Mouse (Mus musculus) myocyte (in vitro differentiated cells): ENCODE measurements at regions not wholly inside any gene's neighbourhood (a gene's known extent, or its start where the extent isn't known, plus 50 kb on each side); places are given as distances from the start of the nearest gene placed in this dataset.

Source experiments
- POLR2A ChIP-seq: IDR thresholded peaks from one replicate; pipeline ENCODE4 v1.6.1; 2011; ENCODE audit warnings: low read depth, mild to moderate bottlenecking, control low read depth, moderate library complexity; ENCODE audit not compliant: insufficient read length
- USF1 ChIP-seq: IDR thresholded peaks from one replicate; pipeline ENCODE4 v1.6.1; 2011; ENCODE audit warnings: low read depth, mild to moderate bottlenecking, control low read depth, moderate library complexity

- TF ChIP-seq POLR2A (no peak), USF1 (no peak)
Observed at GRCm38 (mm10) chr11:71900816-71901215, 136.5 kb downstream of the Aipl1 start.
